Mouse (Mus musculus): ENCODE data around the gene Sspn. TPM values are rescaled to one million over a fixed set of nuclear protein-coding genes. Genes with fewer than 3 reads are reported as not detected.
A peak's percentile ranks its signal among the peaks of the same experiment; 100 is the strongest.

Gene Sspn
- 10 to 100 TPM; 18.2 to 21.2 TPM for total RNA-seq (2021)
- long read RNA-seq, experiment 1, full-length matches to known transcripts, result 3 of 5 reads
- long read RNA-seq, experiment 1, partial matches to known transcripts, result 0 of 5 reads
- long read RNA-seq, experiment 1, other reads (novel, unspliced or antisense), result 2 of 5 reads
- long read RNA-seq, experiment 2, full-length matches to known transcripts, result 9 of 18 reads
- long read RNA-seq, experiment 2, partial matches to known transcripts, result 0 of 18 reads
- long read RNA-seq, experiment 2, other reads (novel, unspliced or antisense), result 9 of 18 reads

GRCm38 (mm10) chr6:145931341-145931740 lies at the start of gene Sspn:
TSS of gene Sspn (plus strand) at chr6:145931641.
- no peak for DNase-seq (ENCODE audit: low spot score in 2 of 2)

GRCm38 (mm10) chr6:145883010-145883409 lies 48.4 kb upstream of the Sspn start:
- DNase-seq (ENCODE audit: low spot score in 2 of 2), result no peak

- DNase-seq (ENCODE audit: low spot score in 2 of 2), result no peak
Measured at GRCm38 (mm10) chr6:145883668-145884067, 47.8 kb upstream of the Sspn start.

- DNase-seq (ENCODE audit: low spot score in 2 of 2), result no peak
Measured at GRCm38 (mm10) chr6:145885069-145885468, 46.4 kb upstream of the Sspn start.

- no peak for DNase-seq (ENCODE audit: low spot score in 2 of 2)
Measured at GRCm38 (mm10) chr6:145886277-145886676, 45.2 kb upstream of the Sspn start.

GRCm38 (mm10) chr6:145887719-145888118 lies 43.7 kb upstream of the Sspn start:
- DNase-seq (ENCODE audit: low spot score in 2 of 2), result no peak

GRCm38 (mm10) chr6:145891951-145892350 lies 39.5 kb upstream of the Sspn start:
- DNase-seq (ENCODE audit: low spot score in 2 of 2), result no peak

GRCm38 (mm10) chr6:145892381-145893265 lies 38.8 kb upstream of the Sspn start:
- DNase-seq (ENCODE audit: low spot score in 2 of 2), result no peak

- DNase-seq (ENCODE audit: low spot score in 2 of 2), result no peak
Measured at GRCm38 (mm10) chr6:145893366-145894021, 37.9 kb upstream of the Sspn start.

GRCm38 (mm10) chr6:145894669-145895342 lies 36.6 kb upstream of the Sspn start:
- DNase-seq (ENCODE audit: low spot score in 2 of 2), result no peak

- DNase-seq (ENCODE audit: low spot score in 2 of 2), result no peak
Measured at GRCm38 (mm10) chr6:145904169-145904568, 27.3 kb upstream of the Sspn start.

- no peak for DNase-seq (ENCODE audit: low spot score in 2 of 2)
Measured at GRCm38 (mm10) chr6:145904616-145905015, 26.8 kb upstream of the Sspn start.

GRCm38 (mm10) chr6:145906096-145906890 lies 25.1 kb upstream of the Sspn start:
- DNase-seq (ENCODE audit: low spot score in 2 of 2), result peak; percentile 8 to 9

GRCm38 (mm10) chr6:145909943-145910342 lies 21.5 kb upstream of the Sspn start:
- no peak for DNase-seq (ENCODE audit: low spot score in 2 of 2)

- no peak for DNase-seq (ENCODE audit: low spot score in 2 of 2)
Measured at GRCm38 (mm10) chr6:145910469-145911426, 20.7 kb upstream of the Sspn start.

GRCm38 (mm10) chr6:145912232-145912631 lies 19.2 kb upstream of the Sspn start:
- no peak for DNase-seq (ENCODE audit: low spot score in 2 of 2)

GRCm38 (mm10) chr6:145915435-145915834 lies 16.0 kb upstream of the Sspn start:
- no peak for DNase-seq (ENCODE audit: low spot score in 2 of 2)

GRCm38 (mm10) chr6:145916401-145916800 lies 15.0 kb upstream of the Sspn start:
- DNase-seq (ENCODE audit: low spot score in 2 of 2), result no peak

GRCm38 (mm10) chr6:145918236-145918635 lies 13.2 kb upstream of the Sspn start:
- no peak for DNase-seq (ENCODE audit: low spot score in 2 of 2)
